Mouse (Mus musculus) ovary, postnatal 14 days (tissue): ENCODE measurements at regions not wholly inside any gene's neighbourhood (a gene's known extent, or its start where the extent isn't known, plus 50 kb on each side); places are given as distances from the start of the nearest gene placed in this dataset.

Source experiments
- DNase-seq: peaks from one replicate; pipeline ENCODE4 v3.0.0; 2022; ENCODE audit warnings: low spot score

- DNase-seq, result no peak
Measured at GRCm38 (mm10) chr12:16014679-16015078, 198.0 kb upstream of the Trib2 start.

GRCm38 (mm10) chr12:16013861-16014630, 197.3 kb upstream of the Trib2 start:
- DNase-seq, result no peak

- DNase-seq, result no peak
Measured at GRCm38 (mm10) chr12:16013354-16013753, 196.6 kb upstream of the Trib2 start.

- no peak for DNase-seq
Measured at GRCm38 (mm10) chr12:16012081-16012480, 195.4 kb upstream of the Trib2 start.

- DNase-seq, result no peak
Measured at GRCm38 (mm10) chr12:16009822-16010620, 193.3 kb upstream of the Trib2 start.

GRCm38 (mm10) chr12:16008763-16009515, 192.2 kb upstream of the Trib2 start:
- DNase-seq, result no peak

GRCm38 (mm10) chr12:16008261-16008660, 191.5 kb upstream of the Trib2 start:
- no peak for DNase-seq

GRCm38 (mm10) chr12:16006688-16007087, 190.0 kb upstream of the Trib2 start:
- DNase-seq, result no peak

- DNase-seq, result no peak
Measured at GRCm38 (mm10) chr12:16006286-16006685, 189.6 kb upstream of the Trib2 start.

- no peak for DNase-seq
Measured at GRCm38 (mm10) chr12:16001811-16002210, 185.1 kb upstream of the Trib2 start.

GRCm38 (mm10) chr12:16001225-16001624, 184.5 kb upstream of the Trib2 start:
- no peak for DNase-seq

- DNase-seq, result no peak
Measured at GRCm38 (mm10) chr12:15998331-15998730, 181.6 kb upstream of the Trib2 start.

- DNase-seq, result no peak
Measured at GRCm38 (mm10) chr12:15993866-15994265, 177.1 kb upstream of the Trib2 start.

GRCm38 (mm10) chr12:15986351-15986750, 169.6 kb upstream of the Trib2 start:
- no peak for DNase-seq

- DNase-seq, result no peak
Measured at GRCm38 (mm10) chr12:15985649-15986048, 168.9 kb upstream of the Trib2 start.

GRCm38 (mm10) chr12:15983591-15984300, 167.0 kb upstream of the Trib2 start:
- no peak for DNase-seq

GRCm38 (mm10) chr12:15981741-15982140, 165.0 kb upstream of the Trib2 start:
- no peak for DNase-seq

GRCm38 (mm10) chr12:15979233-15979632, 162.5 kb upstream of the Trib2 start:
- no peak for DNase-seq

GRCm38 (mm10) chr12:15971786-15972185, 155.1 kb upstream of the Trib2 start:
- DNase-seq, result no peak

GRCm38 (mm10) chr12:15970262-15970661, 153.5 kb upstream of the Trib2 start:
- no peak for DNase-seq

- no peak for DNase-seq
Measured at GRCm38 (mm10) chr12:15967550-15968102, 150.9 kb upstream of the Trib2 start.

GRCm38 (mm10) chr12:15966631-15967030, 149.9 kb upstream of the Trib2 start:
- no peak for DNase-seq
